Mouse (Mus musculus) lung, embryonic 16.5 days (tissue): Measurements from ENCODE around the gene Gm11032. TPM values are rescaled to one million over a fixed set of nuclear protein-coding genes. Genes with fewer than 3 reads are reported as not detected.
A peak's percentile ranks its signal among the peaks of the same experiment; 100 is the strongest.

ENCODE experiments used
- ATAC-seq: fragments of 200-750 bp; cut with Nextera tagmentation; 2 replicates; pipeline ENCODE4 v1.8.0; 2017; ENCODE audit warnings: low read depth, mild to moderate bottlenecking, moderate library complexity
- H3K27ac ChIP-seq: fragments of 300-500 bp; sonication (generic); 2 replicates; pipeline ENCODE4 v1.5.1; 2014; ENCODE audit warnings: mild to moderate bottlenecking, control low read depth, low read length
- H3K27me3 ChIP-seq: fragments of 300-500 bp; sonication (generic); 2 replicates; pipeline ENCODE4 v1.6.1; 2014; ENCODE audit warnings: low read depth, low read length, mixed read lengths; ENCODE audit not compliant: control insufficient read depth, insufficient read depth
- H3K36me3 ChIP-seq: fragments of 300-500 bp; sonication (generic); 2 replicates; pipeline ENCODE4 v1.6.1; 2014; ENCODE audit warnings: low read length; ENCODE audit not compliant: control insufficient read depth, insufficient read depth
- H3K4me1 ChIP-seq: fragments of 300-500 bp; sonication (generic); replicated peaks from 2 replicates; pipeline ENCODE4 v1.6.1; 2014; ENCODE audit warnings: low read length, mixed read lengths; ENCODE audit not compliant: control insufficient read depth, insufficient read depth
- H3K4me2 ChIP-seq: fragments of 300-500 bp; sonication (generic); 2 replicates; pipeline ENCODE4 v1.6.1; 2014; ENCODE audit warnings: low read depth, low read length, control low read depth
- H3K4me3 ChIP-seq: fragments of 300-500 bp; sonication (generic); 2 replicates; pipeline ENCODE4 v1.5.1; 2014; ENCODE audit warnings: mild to moderate bottlenecking, low read length, control low read depth
- H3K9ac ChIP-seq: fragments of 300-500 bp; sonication (generic); 2 replicates; pipeline ENCODE4 v1.6.1; 2014; ENCODE audit warnings: low read length, control low read depth
- H3K9me3 ChIP-seq: fragments of 300-500 bp; sonication (generic); 2 replicates; pipeline ENCODE4 v1.6.1; 2016; ENCODE audit warnings: low read length; ENCODE audit not compliant: control insufficient read depth
- WGBS: fragments of 180-500 bp; shearing (Covaris S2); extraction: QIAGEN DNeasy Blood & Tissue Kit; methylation state at CpG from one replicate; pipeline ENCODE4 v1.1.7; 2014; 5-methylcytosine and 5-hydroxymethylcytosine counted together
- polyA plus RNA-seq: library from polyadenylated mRNA; unstranded; fragments of >200 nt; fragmentation: Nextera tagmentation; extraction: Ambion mirVana; gene quantifications from 2 replicates; pipeline ENCODE4 v1.2.1, GENCODE M21; 2015

Gene Gm11032
- polyA plus RNA-seq, 1 experiment from 2014 or later, result not detected

GRCm38 (mm10) chr11:4594608-4595500 lies 25.0 kb upstream of the Gm11032 start, which contains the start of gene Mtmr3:
Gene Mtmr3 (minus strand): TSS chr11:4594863.
- Histone ChIP-seq H3K9me3 (no peaks in the 10 kb centered on the region), H3K9ac (peak within 1 kb of the TSS; percentile 89), H3K4me1 (peaks cover 10% of the 10 kb centered on the region), H3K36me3 (no peaks in the 10 kb centered on the region), H3K4me3 (peak within 1 kb of the TSS; percentile 97), H3K4me2 (peak within 1 kb of the TSS; percentile 70), H3K27ac (peak within 1 kb of the TSS; percentile 86), H3K27me3 (no peaks in the 10 kb centered on the region)
- ATAC-seq, result peak; percentile 98
- 4% methylated on average over 45 of the region's 53 CpGs for WGBS

DNA sequence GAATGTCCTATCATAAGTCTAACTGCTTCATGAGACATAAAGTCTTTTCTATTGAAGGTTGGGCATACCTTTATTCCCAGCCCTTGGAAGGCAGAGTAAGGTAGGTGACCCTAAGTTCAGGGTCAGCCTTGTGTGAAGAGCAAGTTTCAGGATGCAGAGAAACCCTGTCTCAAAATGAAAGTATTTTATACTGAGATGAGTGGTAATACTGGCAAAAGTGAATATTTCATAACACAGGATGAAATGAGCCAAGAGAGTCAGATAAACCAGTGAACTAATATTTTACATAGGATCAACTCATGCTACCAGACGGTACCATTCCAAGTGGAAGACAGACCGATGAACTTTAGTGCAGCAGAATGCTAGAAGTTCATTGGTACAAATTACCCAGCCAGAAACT lies 21.5 kb upstream of the Gm11032 start:
- ATAC-seq, result no peak
- peaks cover 9% of the 10 kb centered on the region for H3K4me1 ChIP-seq
- no peaks in the 10 kb centered on the region for H3K9me3 ChIP-seq
- H3K4me3 ChIP-seq, result no peak overlapping the region
- no peak overlapping the region for H3K27ac ChIP-seq
- no peak overlapping the region for H3K4me2 ChIP-seq
- H3K27me3 ChIP-seq, result no peaks in the 10 kb centered on the region
- no peak overlapping the region for H3K9ac ChIP-seq
- H3K36me3 ChIP-seq, result no peaks in the 10 kb centered on the region
- 77% methylated on average over 2 of the region's 2 CpGs for WGBS

GRCm38 (mm10) chr11:4599916-4600315 lies 20.0 kb upstream of the Gm11032 start:
- ATAC-seq, result no peak
- Histone ChIP-seq H3K9ac (no peak overlapping the region), H3K9me3 (no peaks in the 10 kb centered on the region), H3K27ac (no peak overlapping the region), H3K36me3 (no peaks in the 10 kb centered on the region), H3K4me3 (no peak overlapping the region), H3K27me3 (no peaks in the 10 kb centered on the region), H3K4me2 (no peak overlapping the region), H3K4me1 (peaks cover 12% of the 10 kb centered on the region; the same call in 1 of the 2 replicates)
- WGBS, result 83% methylated on average over 3 of the region's 3 CpGs

- no peak overlapping the region for H3K27ac ChIP-seq
- WGBS, result 86% methylated on average over 5 of the region's 5 CpGs
- no peak for ATAC-seq
These were observed 18.0 kb upstream of the Gm11032 start for GRCm38 (mm10) chr11:4601890-4602289.

GRCm38 (mm10) chr11:4602691-4603441 lies 17.0 kb upstream of the Gm11032 start:
- WGBS, result 23% methylated on average over 12 of the region's 12 CpGs
- peak; percentile 62 for ATAC-seq
- Histone ChIP-seq H3K27me3 (no peaks in the 10 kb centered on the region), H3K27ac (no peak overlapping the region), H3K4me2 (peak overlapping the region; percentile 43), H3K36me3 (no peaks in the 10 kb centered on the region), H3K4me3 (peak overlapping the region; percentile 17; the same call in 1 of the 2 replicates), H3K9ac (0 out of 2 replicates have a peak overlapping the region, but pooled peaks have one; percentile 5), H3K4me1 (peaks cover 12% of the 10 kb centered on the region; the same call in 1 of the 2 replicates), H3K9me3 (no peaks in the 10 kb centered on the region)

More at GRCm38 (mm10) chr11:4601890-4602289, 18.0 kb upstream of the Gm11032 start:
- Histone ChIP-seq H3K4me2 (no peak overlapping the region), H3K27me3 (no peaks in the 10 kb centered on the region), H3K9ac (no peak overlapping the region), H3K36me3 (no peaks in the 10 kb centered on the region), H3K4me1 (peaks cover 12% of the 10 kb centered on the region; the same call in 1 of the 2 replicates), H3K4me3 (no peak overlapping the region), H3K9me3 (no peaks in the 10 kb centered on the region)

DNA sequence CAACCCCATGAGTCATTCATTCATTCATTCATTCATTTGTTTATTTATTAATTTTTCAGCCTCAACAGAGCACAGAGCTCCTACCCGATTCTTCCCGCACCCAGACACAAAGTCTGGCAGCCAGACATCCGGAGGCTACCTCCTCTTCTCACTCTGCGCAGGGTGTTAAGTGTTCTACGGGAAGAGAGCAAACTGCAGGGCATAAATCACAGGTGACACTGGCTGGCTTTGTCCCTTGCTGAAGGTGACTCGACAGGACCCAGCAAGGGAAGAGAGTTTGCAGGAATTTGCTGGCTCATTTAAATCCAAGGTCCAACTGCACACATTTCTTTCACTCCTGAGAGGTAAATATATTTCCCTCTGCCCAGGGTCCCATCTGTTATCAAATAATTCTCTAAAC lies 15.4 kb upstream of the Gm11032 start:
- Histone ChIP-seq H3K9ac (no peak overlapping the region), H3K9me3 (no peaks in the 10 kb centered on the region), H3K27ac (peak overlapping the region; percentile 8; the same call in 1 of the 2 replicates), H3K4me2 (no peak overlapping the region), H3K36me3 (no peaks in the 10 kb centered on the region), H3K4me3 (no peak overlapping the region), H3K4me1 (peaks cover 12% of the 10 kb centered on the region; the same call in 1 of the 2 replicates), H3K27me3 (no peaks in the 10 kb centered on the region)
- WGBS, result 8% methylated on average over 6 of the region's 6 CpGs
- ATAC-seq, result no peak

- Histone ChIP-seq H3K4me2 (no peak overlapping the region), H3K9me3 (no peaks in the 10 kb centered on the region), H3K27me3 (no peaks in the 10 kb centered on the region), H3K4me1 (peaks cover 12% of the 10 kb centered on the region; the same call in 1 of the 2 replicates), H3K36me3 (no peaks in the 10 kb centered on the region), H3K27ac (no peak overlapping the region), H3K9ac (no peak overlapping the region), H3K4me3 (no peak overlapping the region)
- 43% methylated on average over 7 of the region's 7 CpGs for WGBS
- peak; percentile 47; the same call in 1 of the 2 replicates for ATAC-seq
These were observed 14.5 kb upstream of the Gm11032 start for GRCm38 (mm10) chr11:4605414-4605813.

GRCm38 (mm10) chr11:4606541-4606940 lies 13.3 kb upstream of the Gm11032 start:
- peaks cover 12% of the 10 kb centered on the region; the same call in 1 of the 2 replicates for H3K4me1 ChIP-seq
- H3K9me3 ChIP-seq, result no peaks in the 10 kb centered on the region
- no peak overlapping the region for H3K27ac ChIP-seq
- no peak overlapping the region for H3K4me3 ChIP-seq
- no peak overlapping the region for H3K4me2 ChIP-seq
- ATAC-seq, result no peak
- WGBS, result 56% methylated on average over 1 of the region's 1 CpGs
- H3K36me3 ChIP-seq, result no peaks in the 10 kb centered on the region
- H3K9ac ChIP-seq, result no peak overlapping the region
- no peaks in the 10 kb centered on the region for H3K27me3 ChIP-seq

- Histone ChIP-seq H3K4me1 (no peaks in the 10 kb centered on the region), H3K4me3 (no peak overlapping the region), H3K27ac (no peak overlapping the region), H3K4me2 (no peak overlapping the region), H3K9ac (no peak overlapping the region), H3K27me3 (no peaks in the 10 kb centered on the region), H3K9me3 (no peaks in the 10 kb centered on the region), H3K36me3 (no peaks in the 10 kb centered on the region)
- 66% methylated on average over 2 of the region's 2 CpGs for WGBS
- no peak for ATAC-seq
These were observed 8.0 kb upstream of the Gm11032 start for GRCm38 (mm10) chr11:4611904-4612303.
